Mouse (Mus musculus): ENCODE results near the gene Nrxn3. TPM values are rescaled to one million over a fixed set of nuclear protein-coding genes. Genes with fewer than 3 reads are reported as not detected.
A peak's percentile ranks its signal among the peaks of the same experiment; 100 is the strongest.

Gene Nrxn3
- 3.5 and 4.6 TPM in 2 replicates for polyA plus RNA-seq (2014; fragmentation: Nextera tagmentation; extraction: Ambion mirVana)

DNA sequence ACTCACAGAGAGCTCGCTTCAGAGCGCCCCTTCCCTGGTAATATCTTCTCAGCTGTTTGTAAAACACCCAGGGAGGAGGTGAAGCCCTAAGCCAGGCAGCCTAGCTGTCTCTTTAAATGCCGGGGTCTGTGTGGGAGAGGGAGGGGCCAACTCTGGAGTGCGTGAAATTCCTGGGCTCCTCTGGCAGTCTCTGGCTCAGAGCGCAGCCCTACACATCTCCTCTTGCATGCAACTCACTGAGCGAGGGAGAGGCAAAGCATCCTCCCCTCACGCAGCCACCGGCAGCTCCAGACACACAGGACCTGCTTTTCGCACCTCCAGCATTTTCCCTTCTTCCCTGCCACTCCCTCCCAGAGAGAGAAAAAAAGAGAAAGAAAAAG, at the start of gene Nrxn3:
TSS of gene Nrxn3 (plus strand) at position 186 of the 380 bp plus-strand sequence.
- Histone ChIP-seq H3K9ac (replicated peaks; ENCODE audit: low read length) (no peak within 1 kb of the TSS), H3K36me3 (replicated peaks; ENCODE audit: control insufficient read depth, insufficient read depth, low read depth, low read length) (no peaks in the 10 kb centered on the region), H3K4me3 (ENCODE audit: low read depth, low read length) (peak within 1 kb of the TSS; percentile 25), H3K27ac (replicated peaks; ENCODE audit: low read depth, low read length) (no peak within 1 kb of the TSS), H3K4me1 (ENCODE audit: control insufficient read depth, insufficient read depth, low read length) (no peaks in the 10 kb centered on the region), H3K9me3 (replicated peaks; ENCODE audit: control insufficient read depth, low read length) (no peaks in the 10 kb centered on the region), H3K27me3 (ENCODE audit: control insufficient read depth, insufficient read depth, low read length) (no peaks in the 10 kb centered on the region), H3K4me2 (ENCODE audit: low read depth, low read length) (peak within 1 kb of the TSS; percentile 39)
- ATAC-seq (replicated peaks; ENCODE audit: insufficient number of reproducible peaks, low FRiP score, low TSS enrichment, low read depth) (peak; percentile 95), DNase-seq (ENCODE audit: low spot score) (peak; percentile 83)
- WGBS, result 1% methylated on average over 9 of the region's 9 CpGs

DNA sequence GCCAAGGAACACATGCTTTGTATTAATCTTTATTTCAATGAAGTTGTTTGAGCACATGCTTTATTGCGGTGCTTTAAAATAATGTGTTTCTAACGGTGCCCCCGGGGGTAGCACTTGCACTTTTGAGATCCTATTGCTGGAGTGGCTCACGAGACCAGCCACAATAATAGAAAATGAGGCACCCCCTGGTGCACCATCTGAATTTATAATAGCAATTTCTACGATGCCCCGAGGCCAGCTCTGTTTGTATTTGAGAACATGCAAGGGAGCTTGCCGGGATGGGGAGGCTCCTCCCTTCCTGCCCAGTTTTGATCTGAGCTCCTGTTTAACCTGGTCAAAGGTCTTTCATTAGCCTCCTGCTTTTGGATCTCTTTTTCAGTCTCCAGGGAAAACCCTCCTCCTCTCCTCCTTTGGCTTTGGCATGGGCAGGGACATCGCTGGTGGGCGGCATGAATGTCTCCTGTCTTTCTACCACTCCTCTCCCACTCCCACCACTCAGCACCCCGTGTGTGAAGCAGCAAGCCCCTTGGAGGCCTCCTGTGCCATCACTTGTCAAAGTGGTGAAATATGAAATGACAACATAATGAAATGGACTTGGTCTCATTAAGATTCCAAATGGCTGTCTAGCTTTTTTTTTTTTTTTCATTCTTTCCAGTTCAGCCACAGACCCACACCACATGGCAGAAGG, 18.4 kb upstream of the Nrxn3 start:
- no peak for DNase-seq (ENCODE audit: low spot score)
- 61% methylated on average over 10 of the region's 10 CpGs for WGBS
- Histone ChIP-seq H3K27ac (replicated peaks; ENCODE audit: low read depth, low read length) (no peak overlapping the region), H3K4me3 (ENCODE audit: low read depth, low read length) (no peak overlapping the region), H3K4me1 (ENCODE audit: control insufficient read depth, insufficient read depth, low read length) (no peaks in the 10 kb centered on the region), H3K9ac (replicated peaks; ENCODE audit: low read length) (no peak overlapping the region), H3K9me3 (replicated peaks; ENCODE audit: control insufficient read depth, low read length) (no peaks in the 10 kb centered on the region), H3K27me3 (ENCODE audit: control insufficient read depth, insufficient read depth, low read length) (no peaks in the 10 kb centered on the region), H3K4me2 (ENCODE audit: low read depth, low read length) (no peak overlapping the region), H3K36me3 (replicated peaks; ENCODE audit: control insufficient read depth, insufficient read depth, low read depth, low read length) (no peaks in the 10 kb centered on the region)
- ATAC-seq (replicated peaks; ENCODE audit: insufficient number of reproducible peaks, low FRiP score, low TSS enrichment, low read depth), result no peak

DNA sequence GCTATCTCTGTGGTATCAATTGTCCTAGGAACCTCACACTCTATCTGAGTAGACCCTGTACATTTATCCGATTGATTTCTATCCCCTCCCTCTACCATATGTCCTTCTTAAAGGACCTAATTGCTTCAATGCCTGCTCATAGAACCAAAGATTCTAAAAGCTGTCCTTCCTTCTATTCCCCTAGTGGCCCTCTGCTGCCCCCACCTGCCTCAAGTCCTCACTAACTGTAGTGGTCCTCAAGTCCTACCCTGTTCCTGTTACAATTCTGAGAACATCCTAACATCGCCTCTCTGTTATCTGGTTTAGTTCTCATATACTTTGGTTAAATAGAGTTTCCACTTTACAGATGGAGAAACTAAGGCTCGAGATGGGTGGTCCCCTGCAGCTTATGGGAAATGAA, 16.7 kb upstream of the Nrxn3 start:
- 71% methylated on average over 3 of the region's 3 CpGs for WGBS
- Histone ChIP-seq H3K27me3 (ENCODE audit: control insufficient read depth, insufficient read depth, low read length) (no peaks in the 10 kb centered on the region), H3K9me3 (replicated peaks; ENCODE audit: control insufficient read depth, low read length) (no peaks in the 10 kb centered on the region)

DNA sequence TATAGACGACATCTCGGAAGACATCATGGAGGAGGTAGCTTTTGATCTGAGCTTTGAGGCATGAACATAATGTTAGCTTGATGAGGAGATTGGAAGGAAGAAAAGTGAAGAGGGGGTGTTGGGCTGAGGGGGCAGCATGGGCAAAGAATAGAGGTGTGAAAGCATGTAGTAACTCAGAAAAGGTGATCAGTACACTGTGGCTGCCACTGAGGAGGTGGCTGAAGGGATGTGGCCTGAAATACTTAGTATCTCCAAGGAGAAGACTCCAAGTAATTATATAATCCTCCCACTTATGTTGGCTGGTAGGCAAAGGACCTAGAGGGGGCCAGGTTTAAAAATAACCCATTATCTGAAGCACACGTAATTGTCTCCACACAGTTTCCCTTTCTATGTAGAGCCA, 14.9 kb upstream of the Nrxn3 start:
- no peak for ATAC-seq (replicated peaks; ENCODE audit: insufficient number of reproducible peaks, low FRiP score, low TSS enrichment, low read depth)
- Histone ChIP-seq H3K4me2 (ENCODE audit: low read depth, low read length) (no peak overlapping the region), H3K9ac (replicated peaks; ENCODE audit: low read length) (no peak overlapping the region)

More for the DNA sequence above, 16.7 kb upstream of the Nrxn3 start:
- no peak for ATAC-seq (replicated peaks; ENCODE audit: insufficient number of reproducible peaks, low FRiP score, low TSS enrichment, low read depth)
- H3K4me3 ChIP-seq (ENCODE audit: low read depth, low read length), result no peak overlapping the region
- no peak overlapping the region for H3K9ac ChIP-seq (replicated peaks; ENCODE audit: low read length)
- no peak for DNase-seq (ENCODE audit: low spot score)
- H3K36me3 ChIP-seq (replicated peaks; ENCODE audit: control insufficient read depth, insufficient read depth, low read depth, low read length), result no peaks in the 10 kb centered on the region
- H3K27ac ChIP-seq (replicated peaks; ENCODE audit: low read depth, low read length), result no peak overlapping the region
- no peak overlapping the region for H3K4me2 ChIP-seq (ENCODE audit: low read depth, low read length)
- no peaks in the 10 kb centered on the region for H3K4me1 ChIP-seq (ENCODE audit: control insufficient read depth, insufficient read depth, low read length)

DNA sequence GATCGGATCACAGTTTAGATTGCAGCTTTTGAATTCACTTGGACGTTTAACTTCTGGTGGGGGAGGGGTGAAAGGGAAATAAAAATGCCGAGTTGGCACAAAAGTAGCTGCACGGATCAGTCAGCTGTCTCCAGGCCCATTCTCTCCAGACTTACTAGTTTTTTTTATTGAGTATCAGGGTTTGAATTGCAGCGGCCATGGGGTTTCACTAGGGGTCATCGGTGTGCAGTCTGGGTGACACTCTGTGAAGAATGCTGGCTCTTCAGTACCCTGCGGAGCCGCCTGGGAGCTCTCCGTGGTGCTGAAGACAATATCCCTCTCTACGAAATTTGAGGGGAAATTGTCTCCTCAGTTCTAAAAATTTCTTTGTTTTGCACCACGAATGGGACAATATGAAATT, 13.5 kb upstream of the Nrxn3 start:
- WGBS, result 10% methylated on average over 11 of the region's 11 CpGs
- Histone ChIP-seq H3K4me2 (ENCODE audit: low read depth, low read length) (no peak overlapping the region), H3K27me3 (ENCODE audit: control insufficient read depth, insufficient read depth, low read length) (no peaks in the 10 kb centered on the region), H3K4me3 (ENCODE audit: low read depth, low read length) (no peak overlapping the region), H3K9ac (replicated peaks; ENCODE audit: low read length) (no peak overlapping the region), H3K27ac (replicated peaks; ENCODE audit: low read depth, low read length) (no peak overlapping the region), H3K9me3 (replicated peaks; ENCODE audit: control insufficient read depth, low read length) (no peaks in the 10 kb centered on the region), H3K4me1 (ENCODE audit: control insufficient read depth, insufficient read depth, low read length) (no peaks in the 10 kb centered on the region), H3K36me3 (replicated peaks; ENCODE audit: control insufficient read depth, insufficient read depth, low read depth, low read length) (no peaks in the 10 kb centered on the region)
- DNase-seq (ENCODE audit: low spot score), result peak; percentile 90
- ATAC-seq (replicated peaks; ENCODE audit: insufficient number of reproducible peaks, low FRiP score, low TSS enrichment, low read depth), result peak; percentile 88

More for the DNA sequence above, 14.9 kb upstream of the Nrxn3 start:
- H3K4me3 ChIP-seq (ENCODE audit: low read depth, low read length), result no peak overlapping the region
- H3K27me3 ChIP-seq (ENCODE audit: control insufficient read depth, insufficient read depth, low read length), result no peaks in the 10 kb centered on the region
- no peak overlapping the region for H3K27ac ChIP-seq (replicated peaks; ENCODE audit: low read depth, low read length)
- H3K4me1 ChIP-seq (ENCODE audit: control insufficient read depth, insufficient read depth, low read length), result no peaks in the 10 kb centered on the region
- H3K9me3 ChIP-seq (replicated peaks; ENCODE audit: control insufficient read depth, low read length), result no peaks in the 10 kb centered on the region
- DNase-seq (ENCODE audit: low spot score), result no peak
- 82% methylated on average over 3 of the region's 3 CpGs for WGBS
- no peaks in the 10 kb centered on the region for H3K36me3 ChIP-seq (replicated peaks; ENCODE audit: control insufficient read depth, insufficient read depth, low read depth, low read length)

DNA sequence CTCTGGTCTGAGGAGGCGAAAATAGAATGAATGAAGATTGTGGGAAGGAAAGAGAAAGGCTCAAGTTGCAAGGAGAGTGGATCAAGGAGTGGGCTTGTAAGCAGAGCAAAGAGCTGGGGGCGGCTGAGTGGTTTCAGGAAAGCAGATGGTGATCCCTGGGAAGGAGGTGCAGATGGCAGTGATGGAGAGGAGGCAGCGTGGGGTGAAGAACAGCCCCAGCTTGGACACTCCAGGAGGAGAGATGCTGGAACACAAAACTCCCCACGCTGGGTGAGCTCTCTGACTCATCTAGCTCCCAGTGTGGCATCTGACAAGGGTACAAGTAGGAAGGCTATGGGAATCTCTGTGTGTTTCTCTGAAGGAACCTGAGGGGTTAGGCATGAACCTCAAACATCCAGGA, 9.2 kb upstream of the Nrxn3 start:
- no peaks in the 10 kb centered on the region for H3K36me3 ChIP-seq (replicated peaks; ENCODE audit: control insufficient read depth, insufficient read depth, low read depth, low read length)
- H3K9me3 ChIP-seq (replicated peaks; ENCODE audit: control insufficient read depth, low read length), result no peaks in the 10 kb centered on the region
- H3K4me3 ChIP-seq (ENCODE audit: low read depth, low read length), result no peak overlapping the region
- no peak overlapping the region for H3K9ac ChIP-seq (replicated peaks; ENCODE audit: low read length)
- DNase-seq (ENCODE audit: low spot score) (no peak), ATAC-seq (replicated peaks; ENCODE audit: insufficient number of reproducible peaks, low FRiP score, low TSS enrichment, low read depth) (no peak)
- WGBS, result 83% methylated on average over 4 of the region's 4 CpGs
- no peak overlapping the region for H3K4me2 ChIP-seq (ENCODE audit: low read depth, low read length)
- no peaks in the 10 kb centered on the region for H3K4me1 ChIP-seq (ENCODE audit: control insufficient read depth, insufficient read depth, low read length)
- no peaks in the 10 kb centered on the region for H3K27me3 ChIP-seq (ENCODE audit: control insufficient read depth, insufficient read depth, low read length)
- no peak overlapping the region for H3K27ac ChIP-seq (replicated peaks; ENCODE audit: low read depth, low read length)

DNA sequence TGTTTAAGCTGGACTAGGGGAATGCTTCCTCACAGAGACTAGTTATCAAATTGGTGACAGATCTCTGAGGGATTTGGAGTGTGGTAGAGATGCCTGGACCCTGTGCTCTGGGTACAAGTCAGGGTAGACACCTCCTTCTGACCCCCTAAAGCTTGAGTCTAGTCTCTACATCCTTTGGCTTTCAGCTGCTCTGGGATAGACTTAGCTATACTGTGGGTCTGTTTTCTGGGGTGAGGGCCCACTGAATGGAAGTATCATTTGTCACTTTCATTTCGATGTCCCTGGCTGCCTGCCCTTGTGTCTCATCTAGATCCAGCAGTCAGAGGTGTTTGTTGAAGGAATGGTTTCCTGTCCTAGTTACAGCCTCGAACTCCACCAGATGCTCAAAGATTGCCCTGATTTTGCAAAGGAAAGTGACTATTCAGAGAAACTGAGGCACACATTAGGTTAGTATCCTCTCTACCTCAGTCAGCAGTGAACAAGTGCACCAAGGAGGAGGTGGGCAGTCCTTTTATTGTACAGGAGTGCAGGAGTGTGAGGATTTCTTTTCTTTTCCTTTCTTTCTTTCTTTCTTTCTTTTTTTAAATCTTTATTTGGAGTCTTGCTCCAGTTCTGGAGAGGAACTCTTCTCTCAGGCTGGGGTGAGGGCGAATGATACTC, 515 bp upstream of the Nrxn3 start:
- Histone ChIP-seq H3K4me1 (ENCODE audit: control insufficient read depth, insufficient read depth, low read length) (no peaks in the 10 kb centered on the region), H3K4me3 (ENCODE audit: low read depth, low read length) (no peak overlapping the region), H3K9me3 (replicated peaks; ENCODE audit: control insufficient read depth, low read length) (no peaks in the 10 kb centered on the region), H3K4me2 (ENCODE audit: low read depth, low read length) (no peak overlapping the region), H3K27ac (replicated peaks; ENCODE audit: low read depth, low read length) (no peak overlapping the region), H3K9ac (replicated peaks; ENCODE audit: low read length) (no peak overlapping the region), H3K36me3 (replicated peaks; ENCODE audit: control insufficient read depth, insufficient read depth, low read depth, low read length) (no peaks in the 10 kb centered on the region), H3K27me3 (ENCODE audit: control insufficient read depth, insufficient read depth, low read length) (no peaks in the 10 kb centered on the region)
- DNase-seq (ENCODE audit: low spot score) (no peak), ATAC-seq (replicated peaks; ENCODE audit: insufficient number of reproducible peaks, low FRiP score, low TSS enrichment, low read depth) (no peak)
- WGBS, result 37% methylated on average over 3 of the region's 3 CpGs

DNA sequence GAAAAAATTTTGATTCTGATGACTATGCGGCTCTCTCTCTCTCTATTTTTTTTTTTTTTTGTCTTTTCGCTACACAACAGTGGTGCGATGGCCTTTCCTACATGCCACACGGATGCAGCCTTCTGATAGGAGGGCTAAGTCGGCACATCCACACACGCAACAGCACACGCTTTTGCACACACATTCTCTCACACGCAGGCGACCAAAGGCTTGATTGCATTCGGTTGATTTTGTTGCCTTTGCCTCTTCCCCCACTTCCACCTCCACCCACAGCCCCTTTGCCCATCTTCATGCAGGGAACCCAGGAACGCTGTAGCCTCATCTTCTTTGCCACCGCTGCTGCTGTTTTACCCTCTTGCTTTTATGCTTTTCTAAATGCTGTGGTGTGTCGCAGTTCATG, 3.6 kb downstream of the Nrxn3 start:
- Histone ChIP-seq H3K4me3 (ENCODE audit: low read depth, low read length) (no peak overlapping the region), H3K36me3 (replicated peaks; ENCODE audit: control insufficient read depth, insufficient read depth, low read depth, low read length) (no peaks in the 10 kb centered on the region), H3K27me3 (ENCODE audit: control insufficient read depth, insufficient read depth, low read length) (no peaks in the 10 kb centered on the region), H3K4me1 (ENCODE audit: control insufficient read depth, insufficient read depth, low read length) (no peaks in the 10 kb centered on the region), H3K9me3 (replicated peaks; ENCODE audit: control insufficient read depth, low read length) (no peaks in the 10 kb centered on the region), H3K4me2 (ENCODE audit: low read depth, low read length) (no peak overlapping the region), H3K9ac (replicated peaks; ENCODE audit: low read length) (no peak overlapping the region), H3K27ac (replicated peaks; ENCODE audit: low read depth, low read length) (no peak overlapping the region)
- ATAC-seq (replicated peaks; ENCODE audit: insufficient number of reproducible peaks, low FRiP score, low TSS enrichment, low read depth) (no peak), DNase-seq (ENCODE audit: low spot score) (no peak)
- 92% methylated on average over 13 of the region's 13 CpGs for WGBS
